Mouse (Mus musculus): Measurements from ENCODE around the gene Znrd1.
A peak's percentile ranks its signal among the peaks of the same experiment; 100 is the strongest.
"Not testable (repeated sequence)": the region's sequence is repeated elsewhere in the genome, so short reads cannot be mapped to it uniquely, and the experiment has no call there.

Gene Znrd1

GRCm38 (mm10) chr17:36957999-36958743 is at the start of gene Znrd1, which contains the start of gene Znrd1as:
Gene Znrd1, minus strand, starts transcription at chr17:36958559.
Gene Znrd1as, plus strand, starts transcription at chr17:36958592.
- peak; percentile 94 for DNase-seq

GRCm38 (mm10) chr17:37003366-37003765 is 45.0 kb upstream of the Znrd1 start:
- no peak for DNase-seq

- peak; percentile 73 for DNase-seq
Observed at GRCm38 (mm10) chr17:37002364-37003330, 44.3 kb upstream of the Znrd1 start.

GRCm38 (mm10) chr17:37000863-37001262 is 42.5 kb upstream of the Znrd1 start, which contains the start of gene Zfp57:
Gene Zfp57, plus strand, starts transcription at chr17:37001163.
- no peak for DNase-seq

- no peak for DNase-seq
Observed at GRCm38 (mm10) chr17:36998477-36998876, 40.1 kb upstream of the Znrd1 start.

- DNase-seq, result peak; percentile 94
Observed at GRCm38 (mm10) chr17:36997033-36997735, 38.8 kb upstream of the Znrd1 start.

- DNase-seq, result no peak
Observed at GRCm38 (mm10) chr17:36995448-36995847, 37.1 kb upstream of the Znrd1 start.

GRCm38 (mm10) chr17:36994528-36994927 is 36.2 kb upstream of the Znrd1 start:
- no peak for DNase-seq

GRCm38 (mm10) chr17:36993770-36994325 is 35.5 kb upstream of the Znrd1 start:
- no peak for DNase-seq

- DNase-seq, result no peak
Observed at GRCm38 (mm10) chr17:36992336-36993104, 34.2 kb upstream of the Znrd1 start.

- not testable (repeated sequence) for DNase-seq
Observed at GRCm38 (mm10) chr17:36990630-36991029, 32.3 kb upstream of the Znrd1 start.

GRCm38 (mm10) chr17:36989437-36989836 is 31.1 kb upstream of the Znrd1 start, which contains the start of gene H2-M5:
Gene H2-M5, minus strand, starts transcription at chr17:36989537.
- no peak for DNase-seq

- no peak for DNase-seq
Observed at GRCm38 (mm10) chr17:36988475-36988874, 30.1 kb upstream of the Znrd1 start.

GRCm38 (mm10) chr17:36982253-36983155 is 24.1 kb upstream of the Znrd1 start:
- DNase-seq, result no peak

- no peak for DNase-seq
Observed at GRCm38 (mm10) chr17:36981845-36982244, 23.5 kb upstream of the Znrd1 start.

GRCm38 (mm10) chr17:36981221-36981813 is 23.0 kb upstream of the Znrd1 start, which contains the start of gene 2410137M14Rik:
Gene 2410137M14Rik, minus strand, starts transcription at chr17:36981237.
- DNase-seq, result peak; percentile 18

- no peak for DNase-seq
Observed at GRCm38 (mm10) chr17:36973271-36973787, 15.0 kb upstream of the Znrd1 start.

GRCm38 (mm10) chr17:36972791-36973190 is 14.4 kb upstream of the Znrd1 start:
- no peak for DNase-seq

GRCm38 (mm10) chr17:36971172-36971850 is 13.0 kb upstream of the Znrd1 start:
- no peak for DNase-seq

All from lung, postnatal 14 days (tissue).